Mouse (Mus musculus): ENCODE measurements at regions not wholly inside any gene's neighbourhood (a gene's known extent, or its start where the extent isn't known, plus 50 kb on each side); places are given as distances from the start of the nearest gene placed in this dataset.

- TF ChIP-seq POLR2A (IDR thresholded peaks at IDR 0.05; ENCODE audit: low read depth, low read length) (no peak), CTCF (conservative IDR thresholded peaks at IDR 0.05; ENCODE audit: insufficient read depth, insufficient read length, low read depth, low read length) (no peak)
Measured at GRCm38 (mm10) chr10:109140421-109140938, 129.7 kb upstream of the Syt1 start.

Measured in kidney, adult 2 months (tissue).